Mouse (Mus musculus): ENCODE data around the gene Slc33a1.

Slc33a1 gene

GRCm38 (mm10) chr3:63898581-63899308 lies 65.8 kb downstream of the Slc33a1 start:
- peak; percentile 86 for DNase-seq (ENCODE audit: extremely low spot score)

DNA sequence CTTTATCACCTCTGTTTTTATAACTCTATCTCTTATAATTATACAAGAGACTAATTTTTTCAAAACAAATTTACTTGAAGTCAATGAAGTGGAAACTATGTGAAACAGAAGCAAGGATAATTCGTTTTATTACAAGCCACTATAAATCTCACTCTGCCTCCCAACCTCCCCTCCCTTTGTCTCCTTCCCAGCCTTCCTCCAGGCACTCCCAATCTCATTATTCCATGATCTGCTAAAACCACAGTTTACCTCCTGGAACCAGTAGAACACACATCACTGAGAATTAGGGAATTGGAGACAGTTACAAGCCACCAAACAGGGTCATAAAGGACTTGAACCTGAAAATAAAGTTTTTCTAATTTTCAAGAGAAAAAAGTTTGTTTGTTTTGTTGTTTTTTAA lies 67.4 kb downstream of the Slc33a1 start:
- no peak for DNase-seq (ENCODE audit: extremely low spot score)

GRCm38 (mm10) chr3:63896303-63896702 lies 68.3 kb downstream of the Slc33a1 start:
- no peak for DNase-seq (ENCODE audit: extremely low spot score)

- no peak for DNase-seq (ENCODE audit: extremely low spot score)
These were observed 68.8 kb downstream of the Slc33a1 start for GRCm38 (mm10) chr3:63895786-63896185.

GRCm38 (mm10) chr3:63893677-63894076 lies 70.9 kb downstream of the Slc33a1 start:
- DNase-seq (ENCODE audit: extremely low spot score) = no peak

GRCm38 (mm10) chr3:63892154-63892553 lies 72.4 kb downstream of the Slc33a1 start:
- DNase-seq (ENCODE audit: extremely low spot score) = no peak

All from embryo, embryonic 9.5 days (tissue).